Mouse (Mus musculus) liver, adult 2 months (tissue): ENCODE data around the gene Faah.

Experiments
- CTCF ChIP-seq: fragments of 200-500 bp; IDR thresholded peaks from 2 replicates; pipeline ENCODE4 v1.5.1; 2011; ENCODE audit warnings: low read depth, low read length, control low read depth
- POLR2A ChIP-seq: fragments of 200-500 bp; IDR thresholded peaks from 2 replicates; pipeline ENCODE4 v1.6.1; 2011; ENCODE audit warnings: low read length, control low read depth; ENCODE audit not compliant: insufficient read depth; ENCODE audit errors: extremely low read depth

- no peak for TF ChIP-seq CTCF
- no peak for TF ChIP-seq POLR2A
Observed at GRCm38 (mm10) chr4:115961991-115962390, 55.7 kb downstream of the Faah start.
